Mouse (Mus musculus): ENCODE results near the gene Gja10. TPM values are rescaled to one million over a fixed set of nuclear protein-coding genes. Genes with fewer than 3 reads are reported as not detected.

Gene Gja10
- total and polyA plus RNA-seq, 3 experiments, result not detected

DNA sequence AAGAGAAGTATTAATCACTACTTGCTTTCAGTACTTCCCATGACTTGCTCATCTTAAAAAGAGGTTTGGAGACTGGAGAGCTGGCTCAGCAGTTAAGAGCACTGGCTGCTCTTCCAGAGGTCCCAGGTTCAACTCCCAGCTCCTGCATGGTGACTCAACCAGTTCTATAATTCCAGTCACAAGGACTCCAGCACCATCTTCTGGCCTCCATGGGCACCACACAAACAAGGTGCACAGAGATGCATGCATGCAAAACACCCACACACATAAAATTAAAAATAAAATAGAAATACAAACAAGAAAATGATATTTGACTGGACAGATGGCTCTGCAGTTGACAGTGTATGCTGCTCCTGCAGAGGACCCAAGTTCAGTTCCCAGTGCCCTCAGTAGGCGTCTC, 28.0 kb downstream of the Gja10 start:
- H3K9me3 ChIP-seq (replicated peaks; ENCODE audit: insufficient read depth, low read length), result no peaks in the 10 kb centered on the region
- no peaks in the 10 kb centered on the region for H3K79me2 ChIP-seq (ENCODE audit: control insufficient read depth, insufficient read depth, low read length, poor library complexity)
- DNase-seq (ENCODE audit: low read depth, low spot score), result peak; percentile 52
- H3K27ac ChIP-seq (ENCODE audit: control insufficient read depth, low read depth, low read length), result no peak overlapping the region
- peaks cover 0 to 7% of the 10 kb centered on the region in 2 experiments; a peak in 1 of 4 replicates for H3K4me1 ChIP-seq (ENCODE audit: control insufficient read depth in 1 of 2, insufficient read depth in 2 of 2, low read length in 2 of 2)
- no peak overlapping the region for H3K9ac ChIP-seq (ENCODE audit: control insufficient read depth, low read depth, low read length, poor library complexity, severe bottlenecking)
- TF ChIP-seq MYB (IDR thresholded peaks at IDR 0.05; ENCODE audit: low read depth, low read length) (no peak), RAD21 (IDR thresholded peaks at IDR 0.05; ENCODE audit: low read depth, low read length) (peak; percentile 49), SIN3A (IDR thresholded peaks at IDR 0.05; ENCODE audit: low read length) (no peak), CTCF (IDR thresholded peaks at IDR 0.05 in 2 of 3, conservative IDR thresholded peaks at IDR 0.05 in 1 of 3; ENCODE audit: control insufficient read depth in 1 of 3, insufficient read depth in 1 of 3, low read depth in 2 of 3, low read length in 3 of 3, poor library complexity in 1 of 3, severe bottlenecking in 1 of 3) (peak; percentile 25 to 46 (median 37); a peak in 4 of 6 replicates), SMC3 (IDR thresholded peaks at IDR 0.05; ENCODE audit: low read depth, low read length) (peak; percentile 28; the same call in 1 of the 2 replicates), GABPA (IDR thresholded peaks at IDR 0.05; ENCODE audit: low read depth, low read length) (no peak), ZMIZ1 (IDR thresholded peaks at IDR 0.05; ENCODE audit: low read depth, low read length) (no peak)
- peaks cover 0 to 3% of the 10 kb centered on the region in 2 experiments; a peak in 1 of 4 replicates for H3K36me3 ChIP-seq (ENCODE audit: control insufficient read depth in 1 of 2, insufficient read depth in 2 of 2, low read length in 2 of 2)
- H3K4me3 ChIP-seq (ENCODE audit: control insufficient read depth in 1 of 2, insufficient read depth in 1 of 2, low read depth in 2 of 2, low read length in 2 of 2), result no peak overlapping the region
- H3K27me3 ChIP-seq (ENCODE audit: control insufficient read depth in 1 of 2, insufficient read depth in 2 of 2, low read length in 2 of 2), result peaks cover 0 to 3% of the 10 kb centered on the region in 2 experiments; a peak in 2 of 4 replicates

GRCm38 (mm10) chr4:32573586-32573985, 29.0 kb downstream of the Gja10 start:
- DNase-seq (ENCODE audit: low read depth, low spot score), result no peak
- Histone ChIP-seq H3K27me3 (ENCODE audit: control insufficient read depth in 1 of 2, insufficient read depth in 2 of 2, low read length in 2 of 2) (peaks cover 0 to 2% of the 10 kb centered on the region in 2 experiments; a peak in 2 of 4 replicates), H3K4me3 (ENCODE audit: control insufficient read depth in 1 of 2, insufficient read depth in 1 of 2, low read depth in 2 of 2, low read length in 2 of 2) (no peak overlapping the region), H3K9me3 (replicated peaks; ENCODE audit: insufficient read depth, low read length) (no peaks in the 10 kb centered on the region), H3K9ac (ENCODE audit: control insufficient read depth, low read depth, low read length, poor library complexity, severe bottlenecking) (no peak overlapping the region), H3K4me1 (ENCODE audit: control insufficient read depth in 1 of 2, insufficient read depth in 2 of 2, low read length in 2 of 2) (peaks cover 0 to 7% of the 10 kb centered on the region in 2 experiments; a peak in 1 of 4 replicates), H3K79me2 (ENCODE audit: control insufficient read depth, insufficient read depth, low read length, poor library complexity) (no peaks in the 10 kb centered on the region), H3K36me3 (ENCODE audit: control insufficient read depth in 1 of 2, insufficient read depth in 2 of 2, low read length in 2 of 2) (peaks cover 0 to 3% of the 10 kb centered on the region in 2 experiments; a peak in 1 of 4 replicates), H3K27ac (ENCODE audit: control insufficient read depth, low read depth, low read length) (no peak overlapping the region)
- no peak for TF ChIP-seq USF1 (IDR thresholded peaks at IDR 0.05; ENCODE audit: low read depth, low read length)
- TF ChIP-seq TAL1 (IDR thresholded peaks at IDR 0.05; ENCODE audit: low read length), result no peak
- no peak for TF ChIP-seq EP300 (IDR thresholded peaks at IDR 0.05; ENCODE audit: low read depth in 1 of 2, low read length in 2 of 2)

GRCm38 (mm10) chr4:32572118-32572517, 30.4 kb downstream of the Gja10 start:
- Histone ChIP-seq H3K36me3 (ENCODE audit: control insufficient read depth in 1 of 2, insufficient read depth in 2 of 2, low read length in 2 of 2) (peaks cover 0 to 3% of the 10 kb centered on the region in 2 experiments; a peak in 1 of 4 replicates), H3K4me3 (ENCODE audit: control insufficient read depth in 1 of 2, insufficient read depth in 1 of 2, low read depth in 2 of 2, low read length in 2 of 2) (no peak overlapping the region), H3K27me3 (ENCODE audit: control insufficient read depth in 1 of 2, insufficient read depth in 2 of 2, low read length in 2 of 2) (peaks cover 2% of the 10 kb centered on the region in 2 experiments; a peak in 2 of 4 replicates), H3K9ac (ENCODE audit: control insufficient read depth, low read depth, low read length, poor library complexity, severe bottlenecking) (no peak overlapping the region), H3K4me1 (ENCODE audit: control insufficient read depth in 1 of 2, insufficient read depth in 2 of 2, low read length in 2 of 2) (peaks cover 0 to 7% of the 10 kb centered on the region in 2 experiments; a peak in 1 of 4 replicates), H3K79me2 (ENCODE audit: control insufficient read depth, insufficient read depth, low read length, poor library complexity) (no peaks in the 10 kb centered on the region), H3K9me3 (replicated peaks; ENCODE audit: insufficient read depth, low read length) (no peaks in the 10 kb centered on the region), H3K27ac (ENCODE audit: control insufficient read depth, low read depth, low read length) (no peak overlapping the region)
- TF ChIP-seq SMC3 (IDR thresholded peaks at IDR 0.05; ENCODE audit: low read depth, low read length) (peak; percentile 78), SIN3A (IDR thresholded peaks at IDR 0.05; ENCODE audit: low read length) (no peak), ZNF384 (IDR thresholded peaks at IDR 0.05; ENCODE audit: low read depth, low read length) (peak; percentile 78), MAX (IDR thresholded peaks at IDR 0.05; ENCODE audit: low read length) (0 out of 2 replicates have a peak, but pooled peaks have one; percentile 29), ZKSCAN1 (IDR thresholded peaks at IDR 0.05; ENCODE audit: low read depth, low read length) (no peak), MYC (IDR thresholded peaks at IDR 0.05; ENCODE audit: low read depth, low read length) (0 out of 2 replicates have a peak, but pooled peaks have one; percentile 33), GATA1 (IDR thresholded peaks at IDR 0.05; ENCODE audit: low read depth, low read length) (no peak), CTCF (IDR thresholded peaks at IDR 0.05 in 2 of 3, conservative IDR thresholded peaks at IDR 0.05 in 1 of 3; ENCODE audit: control insufficient read depth in 1 of 3, insufficient read depth in 1 of 3, low read depth in 2 of 3, low read length in 3 of 3, poor library complexity in 1 of 3, severe bottlenecking in 1 of 3) (peak; percentile 36 to 83 (median 60); a peak in 5 of 6 replicates), MXI1 (IDR thresholded peaks at IDR 0.05; ENCODE audit: low read depth, low read length) (no peak), RAD21 (IDR thresholded peaks at IDR 0.05; ENCODE audit: low read depth, low read length) (peak; percentile 88), ZC3H11A (IDR thresholded peaks at IDR 0.05; ENCODE audit: low read depth, low read length) (peak; percentile 65), MAZ (IDR thresholded peaks at IDR 0.05; ENCODE audit: low read depth, low read length) (no peak), GABPA (IDR thresholded peaks at IDR 0.05; ENCODE audit: low read depth, low read length) (no peak)
- DNase-seq (ENCODE audit: low read depth, low spot score), result peak; percentile 67

Measured in MEL (cell line).